Mouse (Mus musculus): ENCODE measurements around the gene Abcc3.
A peak's percentile ranks its signal among the peaks of the same experiment; 100 is the strongest.

The Abcc3 gene

DNA sequence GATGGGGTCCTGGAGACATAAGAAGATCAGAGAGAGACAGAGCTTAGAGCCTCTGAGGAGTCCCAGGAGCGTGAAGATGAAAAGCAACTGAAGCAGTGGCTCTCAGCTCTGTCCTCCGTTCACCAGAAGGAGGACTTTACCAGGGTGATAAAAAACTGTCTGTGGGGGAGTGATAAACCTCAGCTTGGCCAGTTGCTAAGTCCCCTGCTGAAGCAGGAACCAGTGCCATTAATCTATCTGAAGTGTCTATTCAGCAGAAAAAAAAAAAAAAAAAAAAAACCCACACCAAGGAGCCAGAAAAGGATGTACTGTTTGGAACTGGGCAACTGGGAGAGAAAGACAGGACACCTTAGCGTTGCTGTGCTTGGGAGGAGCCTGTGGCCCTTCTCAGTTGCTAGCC, 41.7 kb downstream of the Abcc3 start:
- peak; percentile 61 for DNase-seq (ENCODE audit: low spot score)

DNA sequence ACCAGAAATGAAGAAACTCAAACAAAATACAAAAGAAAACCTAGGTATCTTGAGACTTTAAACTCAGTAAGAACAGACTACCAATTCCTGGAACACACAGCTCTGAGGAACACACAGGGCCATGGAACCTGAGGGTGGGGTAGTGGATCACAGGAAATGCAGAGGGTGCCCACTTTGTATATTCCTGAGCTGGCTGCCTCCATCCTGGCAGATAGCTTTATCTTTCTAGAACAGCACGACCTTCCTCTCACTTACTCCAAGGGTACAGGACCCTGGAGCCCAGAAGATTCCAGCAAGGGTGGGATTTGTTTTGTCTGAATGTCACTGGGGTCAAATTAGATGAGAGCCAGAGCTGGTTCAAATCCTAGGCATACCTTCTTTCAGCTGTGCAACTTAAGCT, 42.5 kb downstream of the Abcc3 start:
- peak; percentile 57 for DNase-seq (ENCODE audit: low spot score)

DNA sequence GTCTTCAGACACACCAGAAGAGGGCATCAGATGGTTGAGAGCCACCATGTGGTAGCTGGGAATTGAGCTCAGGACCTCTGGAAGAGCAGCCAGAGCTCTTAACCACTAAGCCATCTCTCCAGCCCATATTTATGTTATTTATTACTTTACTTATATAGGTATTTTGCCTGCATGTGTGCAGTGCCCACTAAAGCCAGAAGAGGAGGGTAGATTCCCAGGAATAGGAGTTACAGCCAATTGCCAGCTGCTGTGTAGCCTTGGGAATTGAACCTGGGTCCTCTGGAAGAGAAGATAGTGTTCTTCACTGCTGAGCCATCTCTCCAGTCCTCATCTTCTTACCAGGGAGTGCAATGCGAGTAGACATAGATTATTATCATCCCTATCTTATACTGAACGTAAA, 43.0 kb downstream of the Abcc3 start:
- DNase-seq (ENCODE audit: low spot score): no peak

DNA sequence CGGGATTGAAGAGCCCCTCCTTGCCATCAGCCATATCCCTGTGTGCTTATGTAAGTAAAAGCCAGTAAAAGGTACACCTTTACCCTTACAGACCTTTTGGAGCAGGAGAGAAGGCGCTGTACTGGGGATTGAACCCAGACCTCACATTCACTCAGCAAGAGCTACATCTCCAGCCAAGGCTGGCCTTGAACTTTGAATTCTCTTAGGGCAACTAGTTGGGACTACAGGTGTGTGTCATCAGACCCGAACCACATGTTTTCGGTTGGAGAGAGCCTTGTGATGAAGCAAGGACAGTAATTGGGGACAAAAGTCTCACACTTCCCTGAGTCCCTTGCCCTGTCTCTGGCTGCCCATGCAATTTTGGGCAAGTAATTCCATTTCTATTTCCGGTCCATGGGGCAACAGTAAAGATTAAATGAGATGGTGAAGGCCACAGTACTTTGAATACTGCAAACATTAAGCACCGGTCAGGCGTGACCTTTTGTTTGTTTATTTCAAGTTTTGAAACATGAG, 45.7 kb downstream of the Abcc3 start:
- DNase-seq (ENCODE audit: low spot score): no peak

DNA sequence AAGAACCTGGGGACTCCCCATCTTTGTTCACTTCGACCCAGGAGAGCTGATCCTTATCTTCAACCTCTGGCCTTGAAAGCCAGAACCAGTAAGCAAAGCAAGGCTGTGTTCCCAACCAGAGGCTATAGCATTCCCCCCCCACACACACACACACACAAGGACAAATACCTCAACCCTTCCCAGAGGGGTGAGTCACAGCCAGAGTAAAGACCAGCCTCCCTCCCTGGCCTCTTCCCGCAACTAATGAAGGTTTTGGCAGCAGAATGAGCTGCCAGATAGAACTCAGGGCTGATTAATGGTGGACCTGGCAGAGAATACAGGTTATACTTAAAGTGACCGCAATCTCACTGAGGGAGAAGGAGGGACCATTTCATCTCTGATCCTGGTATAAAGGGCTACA, 46.2 kb downstream of the Abcc3 start:
- DNase-seq (ENCODE audit: low spot score): no peak

DNA sequence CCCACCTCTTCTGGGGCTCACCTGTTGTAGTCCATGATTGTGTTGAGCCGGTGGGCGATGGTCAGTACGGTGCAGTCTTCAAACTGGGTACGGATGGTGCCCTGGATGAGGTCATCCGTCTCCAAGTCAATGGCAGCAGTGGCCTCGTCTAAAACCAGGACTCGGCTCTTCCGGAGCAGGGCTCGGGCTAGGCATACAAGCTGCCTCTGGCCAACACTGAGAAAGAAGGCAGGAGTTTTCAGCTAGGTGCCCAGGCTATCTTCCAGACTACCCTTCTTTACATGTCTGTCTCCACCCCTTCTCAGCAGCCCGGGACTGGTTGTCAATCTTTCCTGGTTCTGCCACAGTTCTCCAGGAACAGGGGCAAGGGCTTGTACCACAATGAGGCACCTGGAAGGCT, 46.9 kb downstream of the Abcc3 start:
- DNase-seq (ENCODE audit: low spot score): no peak

DNA sequence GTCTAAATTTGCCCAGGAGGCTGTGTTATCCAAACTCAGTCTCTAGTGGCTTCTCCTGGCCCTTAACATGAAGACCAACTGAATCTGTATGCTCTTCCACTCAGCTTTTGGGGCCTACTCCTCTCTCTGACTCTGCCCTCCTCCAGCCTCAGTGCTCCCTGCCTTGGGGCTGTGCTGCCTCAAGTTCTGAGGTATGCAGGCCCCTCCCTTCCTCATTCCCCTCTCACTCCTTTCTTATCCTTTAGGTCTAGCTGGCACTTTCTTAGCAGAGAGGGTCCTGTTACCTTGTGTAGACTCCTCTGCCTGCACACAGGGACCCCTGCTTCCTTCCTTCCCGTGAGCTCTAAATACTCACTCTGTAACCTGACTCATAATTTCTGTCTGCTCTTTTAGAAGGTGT, 48.3 kb downstream of the Abcc3 start:
- DNase-seq (ENCODE audit: low spot score): no peak

DNA sequence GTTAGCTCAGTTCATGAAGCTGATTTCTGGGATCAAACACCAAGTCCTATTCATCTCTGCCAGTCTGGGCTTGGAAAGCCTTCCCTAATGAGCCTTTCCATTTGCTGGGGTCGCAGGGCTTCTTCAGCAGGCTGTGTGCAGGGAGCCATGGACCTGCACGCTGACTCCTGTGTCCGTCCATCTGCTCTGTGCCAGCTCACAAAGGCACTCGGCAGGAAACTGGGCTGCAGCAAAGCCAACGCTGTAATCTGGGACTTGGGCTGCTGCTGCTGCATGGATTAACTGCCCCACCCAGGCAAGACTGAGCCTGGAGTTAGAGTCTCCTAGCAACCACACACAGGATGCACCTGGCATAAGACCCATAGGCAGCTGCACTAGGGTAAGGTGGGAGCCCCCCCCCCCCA, 48.8 kb downstream of the Abcc3 start:
- no peak for DNase-seq (ENCODE audit: low spot score)

DNA sequence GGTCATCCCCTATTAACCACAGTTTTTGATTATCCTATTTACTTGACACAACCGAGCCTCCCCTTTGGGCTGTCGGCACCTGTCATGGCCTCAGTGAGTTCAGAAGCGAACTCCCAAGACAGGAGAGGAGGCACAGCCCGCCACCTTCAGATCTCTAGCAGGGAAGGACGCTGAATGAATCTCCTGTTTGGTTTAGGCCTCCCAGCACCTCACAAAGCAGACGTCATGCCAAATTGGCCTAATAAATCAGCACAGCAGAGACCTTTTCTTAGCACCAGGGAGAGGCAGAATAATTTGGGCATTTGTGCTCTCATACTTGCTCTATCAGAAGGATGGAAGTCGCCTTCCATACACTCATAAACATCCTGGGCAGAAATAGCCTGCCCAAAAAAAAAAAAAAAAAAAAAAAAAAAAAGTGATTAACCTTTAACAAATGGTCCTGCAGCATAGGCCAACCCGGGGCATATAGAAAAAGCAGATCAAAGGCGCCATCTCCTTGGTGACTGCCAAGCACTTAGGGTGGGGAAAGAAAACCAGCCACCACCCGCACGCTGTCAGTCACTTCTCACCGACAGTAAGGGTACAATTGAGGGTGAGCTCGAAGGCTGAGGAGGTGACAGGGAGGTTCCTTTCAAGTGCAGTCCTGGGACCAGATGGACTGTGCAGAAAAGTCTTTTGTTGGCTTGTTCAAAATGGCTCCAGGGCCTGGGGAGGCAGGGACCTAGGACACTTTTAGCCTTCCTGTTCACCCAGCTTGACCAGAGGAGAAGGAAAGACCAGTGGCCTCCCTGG, 50.5 kb downstream of the Abcc3 start:
- DNase-seq (ENCODE audit: low spot score): no peak

DNA sequence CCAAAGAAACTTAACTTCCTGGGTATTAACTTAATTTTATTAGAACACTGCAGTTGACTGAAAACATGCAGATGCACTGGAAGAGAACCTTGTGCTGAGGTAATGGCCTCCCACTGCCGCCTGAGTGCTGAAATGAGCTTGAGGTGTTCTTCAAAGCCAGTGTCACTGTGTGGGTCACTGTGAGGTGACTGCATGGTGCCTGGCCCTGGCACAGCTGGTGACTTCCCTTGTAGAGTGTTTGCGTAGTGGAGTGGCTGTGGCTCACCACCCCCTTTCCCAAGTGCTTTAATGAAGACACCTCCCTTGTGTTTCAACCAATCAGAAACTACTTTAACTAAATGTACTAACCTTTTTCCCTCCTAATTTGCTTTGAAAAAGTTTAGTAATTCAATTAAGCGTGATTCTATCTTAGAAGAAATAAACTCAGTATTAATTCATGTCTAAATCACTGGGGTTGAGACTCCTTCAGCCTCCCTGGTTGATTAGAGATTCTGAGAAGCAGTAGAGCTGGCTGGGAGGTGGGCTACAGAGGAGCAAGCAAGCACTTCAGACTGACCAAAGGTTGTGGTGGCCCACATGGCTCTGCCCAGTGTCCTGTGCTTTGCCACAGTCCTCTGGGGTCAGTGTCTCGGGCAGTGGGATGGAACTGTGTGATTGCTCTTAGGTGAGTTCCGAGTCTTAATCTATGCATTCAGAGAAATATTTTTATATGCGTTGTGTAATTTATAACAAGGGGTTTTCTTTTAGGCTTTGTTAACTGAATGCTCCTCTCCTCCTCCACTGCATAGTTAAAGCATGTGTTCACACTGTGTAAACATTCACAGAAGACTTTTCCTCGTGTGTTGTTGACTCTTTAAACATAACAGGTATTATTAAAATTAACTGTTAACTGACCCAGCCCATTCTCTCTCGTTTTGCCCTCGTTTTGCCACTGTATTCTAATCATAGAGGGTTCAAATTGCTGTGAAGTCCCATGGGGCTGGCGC, 51.6 kb downstream of the Abcc3 start:
- DNase-seq (ENCODE audit: low spot score): no peak

DNA sequence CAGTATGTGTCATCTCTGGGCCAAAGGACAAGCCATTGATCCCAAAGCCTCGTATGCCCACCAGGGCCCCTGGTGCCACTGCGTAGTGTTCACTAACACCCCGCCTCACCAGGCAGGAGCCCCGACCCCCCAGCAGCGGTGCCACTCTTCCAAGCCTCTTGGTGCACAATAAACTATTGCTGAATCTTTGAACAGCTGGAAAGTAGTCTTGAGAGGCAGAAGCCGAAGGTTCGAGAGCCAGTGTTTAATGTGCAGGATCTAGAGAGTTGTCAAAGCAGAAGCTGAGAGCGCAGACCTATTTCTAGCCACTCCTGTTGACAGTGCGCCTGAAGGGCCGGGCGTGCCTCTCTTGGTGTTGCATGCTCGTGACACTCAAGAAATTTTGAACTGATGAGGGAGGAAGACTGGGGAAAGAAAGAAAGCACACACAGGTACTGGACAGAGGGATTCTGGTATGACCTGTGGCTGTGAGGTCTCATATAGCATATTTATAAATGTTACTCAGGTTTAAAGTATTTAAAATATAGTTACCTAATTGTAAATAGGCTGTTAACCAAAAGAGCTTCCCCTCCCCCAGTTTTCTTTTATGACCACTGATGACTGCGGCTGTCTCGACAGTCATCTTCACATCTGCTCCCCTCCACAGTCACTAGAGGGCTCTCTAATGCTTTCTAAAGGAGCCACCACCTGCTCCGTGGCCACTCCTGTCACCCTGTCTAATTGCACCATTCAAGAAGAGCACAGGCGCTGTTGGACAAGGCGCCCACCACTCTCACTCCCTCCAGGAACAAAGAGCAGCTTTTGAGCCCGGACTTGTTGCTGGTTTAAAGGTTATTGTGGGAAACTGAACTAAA, 52.8 kb downstream of the Abcc3 start:
- no peak for DNase-seq (ENCODE audit: low spot score)

DNA sequence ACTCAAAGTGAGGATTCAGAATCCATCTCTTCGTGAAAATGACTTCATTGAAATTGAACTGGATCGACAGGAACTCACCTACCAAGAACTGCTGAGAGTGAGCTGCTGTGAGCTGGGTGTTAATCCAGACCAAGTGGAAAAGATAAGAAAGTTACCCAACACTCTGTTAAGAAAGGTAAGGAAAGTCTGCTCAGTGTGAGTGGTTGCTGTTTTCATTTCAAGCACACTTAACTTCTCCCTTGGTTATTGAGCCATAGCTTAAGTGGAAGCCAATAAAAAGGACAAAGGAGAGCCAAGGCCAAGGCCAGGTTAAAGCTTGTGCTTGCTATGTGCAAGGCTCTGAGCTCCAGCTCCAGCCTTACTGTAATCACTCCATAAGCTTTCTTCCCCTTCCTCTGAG, 54.5 kb downstream of the Abcc3 start:
- DNase-seq (ENCODE audit: low spot score): no peak

DNA sequence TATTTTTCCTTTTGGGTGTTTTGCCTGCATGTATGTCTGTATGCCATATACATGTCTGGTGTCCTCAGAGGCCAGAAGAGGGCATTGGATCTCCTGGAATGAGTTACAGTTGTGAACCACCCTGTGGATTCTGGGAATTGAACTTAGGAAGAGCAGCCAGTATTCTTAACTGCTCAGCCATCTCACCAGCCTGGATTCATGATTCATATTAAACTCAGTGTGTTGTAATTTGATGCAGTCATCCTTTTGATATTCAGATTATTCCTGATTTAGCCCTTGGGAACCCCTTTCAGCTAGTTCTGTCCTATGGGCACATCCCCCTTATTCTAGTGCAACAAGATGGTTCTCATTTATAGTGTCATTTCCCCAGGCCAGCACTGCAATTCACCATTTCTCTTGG, 56.2 kb downstream of the Abcc3 start:
- DNase-seq (ENCODE audit: low spot score): no peak

DNA sequence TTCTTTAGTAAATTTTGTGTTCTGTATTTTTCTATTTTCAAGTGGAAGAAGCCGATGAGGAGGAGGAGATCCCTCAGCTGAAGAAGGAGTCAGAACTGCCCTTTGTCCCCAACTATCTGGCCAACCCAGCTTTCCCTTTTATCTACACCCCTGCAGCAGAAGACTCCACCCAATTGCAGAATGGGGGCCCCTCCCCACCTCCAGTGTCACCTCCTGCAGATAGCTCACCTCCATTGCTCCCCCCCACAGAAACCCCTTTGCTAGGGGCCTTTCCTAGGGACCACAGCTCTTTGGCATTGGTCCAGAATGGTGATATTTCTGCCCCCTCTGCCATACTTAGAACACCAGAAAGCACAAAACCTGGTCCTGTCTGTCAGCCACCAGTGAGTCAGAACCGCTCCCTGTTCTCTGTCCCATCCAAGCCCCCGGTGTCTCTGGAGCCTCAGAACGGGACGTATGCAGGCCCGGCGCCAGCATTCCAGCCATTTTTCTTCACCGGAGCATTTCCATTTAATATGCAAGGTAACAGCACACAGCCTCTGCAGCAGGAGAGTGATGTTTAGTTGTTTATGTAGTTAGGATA, 58.3 kb downstream of the Abcc3 start:
- peak; percentile 78 for DNase-seq (ENCODE audit: low spot score)

DNA sequence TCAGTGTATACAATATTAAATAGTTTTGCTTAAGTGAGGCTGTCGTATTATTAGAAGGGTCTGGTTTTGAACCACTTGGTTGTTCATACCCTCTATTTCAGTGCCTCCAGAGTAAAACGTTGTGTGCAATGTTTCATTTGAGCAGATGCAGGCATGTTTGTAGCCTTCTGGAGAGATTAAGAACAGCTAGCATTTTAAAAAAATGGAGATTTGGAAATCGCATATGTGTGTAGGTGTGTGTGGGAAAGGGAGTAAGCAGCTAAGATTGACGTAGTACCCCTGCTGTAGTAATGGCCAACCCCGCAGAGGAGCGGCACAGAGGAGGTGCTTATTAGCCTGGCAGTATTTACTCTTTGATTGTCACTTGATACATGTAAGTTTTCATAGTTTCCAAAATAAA, 60.1 kb downstream of the Abcc3 start:
- DNase-seq (ENCODE audit: low spot score): no peak

DNA sequence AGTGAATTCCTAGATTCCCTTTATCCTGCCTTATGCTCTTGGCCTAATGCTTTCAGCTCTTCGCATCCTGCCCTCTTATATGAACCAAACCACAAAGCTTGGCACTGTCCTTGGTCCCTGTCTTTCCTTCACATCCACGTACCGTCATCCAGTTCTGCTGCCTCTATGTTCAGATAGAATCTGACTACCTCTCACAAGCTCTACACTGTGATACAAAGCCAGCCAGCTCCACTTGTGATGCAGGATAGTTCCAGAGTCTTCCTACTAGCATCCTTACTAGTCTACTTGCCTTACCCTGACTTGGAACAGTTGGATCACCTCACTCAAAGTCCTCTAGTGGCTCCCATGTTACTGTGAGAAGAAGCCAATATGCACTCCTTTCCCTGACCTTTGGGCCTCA, 62.6 kb downstream of the Abcc3 start:
- no peak for DNase-seq (ENCODE audit: low spot score)

DNA sequence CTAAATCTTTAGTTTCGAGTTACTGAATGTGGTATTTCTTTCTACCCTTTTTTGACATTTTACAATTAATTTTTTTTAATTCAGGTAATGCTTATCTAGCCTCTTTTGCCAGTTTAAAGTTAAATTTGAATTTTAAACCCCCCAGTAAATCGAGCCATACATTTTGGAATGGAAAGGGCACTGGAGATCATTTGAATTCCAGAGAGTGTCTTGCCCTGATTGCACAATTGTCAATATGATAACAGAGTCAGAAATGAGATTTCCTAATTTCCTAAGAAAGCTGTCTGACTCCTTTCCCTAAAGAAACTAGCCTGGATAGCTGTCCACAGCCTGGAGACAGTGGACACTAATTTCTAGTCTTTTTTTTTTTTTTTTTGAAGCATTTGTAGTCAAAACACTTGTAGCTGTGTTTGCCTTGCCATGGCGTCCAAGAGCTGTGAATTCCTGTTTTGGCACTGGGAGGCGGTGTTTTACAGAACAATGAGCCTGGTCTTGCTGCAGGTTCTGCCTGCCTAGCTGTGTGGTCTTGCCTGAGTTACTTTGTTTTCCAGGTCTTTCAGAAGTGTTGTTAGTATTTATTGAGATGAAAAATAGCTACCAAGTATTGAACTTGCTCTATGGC, 63.4 kb downstream of the Abcc3 start:
- no peak for DNase-seq (ENCODE audit: low spot score)

DNA sequence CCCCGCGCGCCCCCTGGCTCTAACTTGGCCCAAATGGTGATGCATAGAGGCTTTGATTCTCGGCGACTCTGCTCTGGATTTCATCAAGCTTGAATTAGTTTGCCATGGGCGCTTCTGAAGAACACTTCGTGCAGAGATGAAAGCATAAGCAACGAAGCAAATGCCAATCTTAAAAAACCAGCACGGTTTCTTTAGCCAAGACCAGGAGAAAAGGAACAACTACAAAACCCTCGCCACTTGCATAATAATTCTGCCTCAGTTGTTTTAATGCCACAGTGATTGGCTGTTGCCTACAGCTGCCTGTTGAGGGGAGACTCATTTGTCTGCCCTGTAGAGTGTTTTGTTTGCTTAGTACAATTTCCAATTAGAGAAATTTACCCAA, 64.2 kb downstream of the Abcc3 start:
- no peak for DNase-seq (ENCODE audit: low spot score)

DNA sequence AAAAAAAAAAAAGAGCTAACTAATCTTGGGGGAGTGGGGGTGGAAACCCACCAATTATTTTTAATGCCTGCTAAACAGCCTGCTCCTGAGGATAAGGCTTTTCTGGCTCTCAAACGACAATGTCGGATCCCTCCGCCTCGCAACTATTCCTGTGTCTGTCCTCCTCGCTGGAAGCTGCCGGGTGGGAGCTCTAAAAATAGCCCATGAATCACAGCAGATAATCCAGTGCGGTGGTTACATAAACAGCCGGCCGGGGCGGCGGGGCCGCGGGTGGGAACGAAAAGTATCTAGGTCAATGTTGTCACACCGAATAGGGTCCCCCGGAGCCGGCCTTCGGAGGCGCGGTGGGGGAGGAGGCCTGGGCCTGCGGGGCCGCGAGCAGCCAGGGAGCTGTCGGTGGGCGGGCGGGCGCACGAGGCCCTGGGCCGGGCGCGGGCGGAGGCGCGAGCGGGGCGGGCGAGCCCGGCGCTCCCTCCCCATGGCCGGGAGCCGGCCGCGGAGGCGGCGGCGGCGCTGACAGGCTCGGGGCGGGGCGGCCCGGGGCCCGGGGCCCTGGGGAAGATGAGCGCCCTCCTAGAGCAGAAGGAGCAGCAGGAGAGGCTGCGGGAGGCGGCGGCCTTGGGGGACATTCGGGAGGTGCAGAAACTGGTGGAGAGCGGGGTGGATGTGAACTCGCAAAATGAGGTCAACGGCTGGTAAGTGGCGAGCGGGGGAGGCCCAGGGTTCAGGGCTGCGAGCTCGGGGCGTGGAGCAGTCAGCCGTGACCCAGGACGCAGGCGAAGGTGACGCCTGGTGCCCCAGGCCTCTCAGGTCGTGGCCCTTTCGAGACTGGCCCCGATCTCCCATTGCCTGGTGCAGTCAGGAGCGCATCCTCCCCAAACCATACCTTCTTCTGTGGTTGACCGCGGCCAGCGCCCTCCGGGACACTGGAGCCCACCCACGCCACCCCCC, 64.8 kb downstream of the Abcc3 start, which contains the start of gene Ankrd40:
TSS of gene Ankrd40 (plus strand) at position 309 of the 951 bp plus-strand sequence.
- peak; percentile 75 for DNase-seq (ENCODE audit: low spot score)

DNA sequence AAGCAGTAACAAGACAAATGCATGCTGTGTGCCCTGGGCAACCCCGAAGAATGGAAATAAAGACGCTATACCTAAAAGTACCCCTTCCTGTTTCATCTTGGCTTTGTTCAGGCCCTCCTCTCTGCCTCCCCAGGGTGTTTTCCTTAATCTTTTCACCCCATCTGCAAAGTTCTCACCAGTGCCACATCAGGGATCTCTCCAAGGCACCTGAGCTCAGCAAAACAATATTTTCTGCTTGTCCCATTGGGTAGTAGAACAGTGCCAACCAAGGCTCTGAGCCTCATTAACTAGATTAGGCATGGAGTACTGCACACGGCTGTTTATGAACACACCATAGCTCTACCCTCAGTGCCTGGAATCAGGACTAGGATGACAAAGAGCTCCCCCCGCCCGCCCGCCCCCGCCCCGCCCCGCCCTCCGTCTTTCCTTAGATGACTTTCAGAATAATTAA, 65.8 kb downstream of the Abcc3 start:
- DNase-seq (ENCODE audit: low spot score): no peak

Data from c-Kit-positive CD71-positive TER-119-positive erythroid progenitor cells, embryonic 14.5 days (primary cell).